Mouse (Mus musculus) embryonic facial prominence, embryonic 15.5 days (tissue): Measurements from ENCODE around the gene Ms4a5. TPM values are rescaled to one million over a fixed set of nuclear protein-coding genes. Genes with fewer than 3 reads are reported as not detected.
"Not testable (repeated sequence)": the region's sequence is repeated elsewhere in the genome, so short reads cannot be mapped to it uniquely, and the experiment has no call there.

Experiments used
- ATAC-seq: fragments of 200-750 bp; cut with Nextera tagmentation; 2 replicates; pipeline ENCODE4 v1.8.0; 2017; ENCODE audit warnings: low read depth, moderate TSS enrichment; ENCODE audit not compliant: insufficient number of reproducible peaks, low FRiP score, low TSS enrichment
- H3K27ac ChIP-seq: fragments of 300-500 bp; sonication (generic); replicated peaks from 2 replicates; pipeline ENCODE4 v1.5.1; 2015; ENCODE audit warnings: mild to moderate bottlenecking, inconsistent platforms
- H3K27me3 ChIP-seq: fragments of 300-500 bp; sonication (generic); 2 replicates; pipeline ENCODE4 v1.6.1; 2015; ENCODE audit warnings: inconsistent platforms
- H3K36me3 ChIP-seq: fragments of 300-500 bp; sonication (generic); 2 replicates; pipeline ENCODE4 v1.6.1; 2015; ENCODE audit warnings: mild to moderate bottlenecking, inconsistent platforms
- H3K4me1 ChIP-seq: fragments of 300-500 bp; sonication (generic); 2 replicates; pipeline ENCODE4 v1.6.1; 2015; ENCODE audit warnings: inconsistent platforms
- H3K4me2 ChIP-seq: fragments of 300-500 bp; sonication (generic); replicated peaks from 2 replicates; pipeline ENCODE4 v1.6.1; 2015; ENCODE audit warnings: mild to moderate bottlenecking, inconsistent platforms
- H3K4me3 ChIP-seq: fragments of 300-500 bp; sonication (generic); replicated peaks from 2 replicates; pipeline ENCODE4 v1.5.1; 2015; ENCODE audit warnings: mild to moderate bottlenecking, inconsistent platforms
- H3K9ac ChIP-seq: fragments of 300-500 bp; sonication (generic); 2 replicates; pipeline ENCODE4 v1.6.1; 2015; ENCODE audit warnings: inconsistent platforms
- H3K9me3 ChIP-seq: fragments of 300-500 bp; sonication (generic); replicated peaks from 2 replicates; pipeline ENCODE4 v1.6.1; 2016; ENCODE audit warnings: inconsistent platforms
- WGBS: fragments of 180-500 bp; shearing (Covaris S2); methylation state at CpG from one replicate; pipeline ENCODE4 v1.1.7; 2015; 5-methylcytosine and 5-hydroxymethylcytosine counted together
- polyA plus RNA-seq: library from polyadenylated mRNA; unstranded; fragments of >200 nt; fragmentation: Nextera tagmentation; extraction: Ambion mirVana; gene quantifications from 2 replicates; pipeline ENCODE4 v1.2.1, GENCODE M21; 2015

The Ms4a5 gene
- polyA plus RNA-seq, 1 experiment from 2014 or later: not detected

GRCm38 (mm10) chr19:11266052-11266845 lies 17.4 kb downstream of the Ms4a5 start, which contains the start of gene Ms4a1:
TSS of gene Ms4a1 (minus strand) at chr19:11266241.
- Histone ChIP-seq H3K4me1 (no peaks in the 10 kb centered on the region), H3K27ac (no peak within 1 kb of the TSS), H3K36me3 (no peaks in the 10 kb centered on the region), H3K9me3 (no peaks in the 10 kb centered on the region), H3K4me2 (no peak within 1 kb of the TSS), H3K9ac (no peak within 1 kb of the TSS), H3K4me3 (no peak within 1 kb of the TSS), H3K27me3 (no peaks in the 10 kb centered on the region)
- 77% methylated on average over 8 of the region's 8 CpGs for whole genome bisulfite sequencing
- no peak for ATAC-seq

- H3K4me2 ChIP-seq: no peak overlapping the region
- H3K9ac ChIP-seq: no peak overlapping the region
- no peaks in the 10 kb centered on the region for H3K4me1 ChIP-seq
- H3K36me3 ChIP-seq: no peaks in the 10 kb centered on the region
- H3K27ac ChIP-seq: no peak overlapping the region
- H3K9me3 ChIP-seq: no peaks in the 10 kb centered on the region
- ATAC-seq: no peak
- WGBS: 68% methylated on average over 9 of the region's 9 CpGs
- H3K4me3 ChIP-seq: no peak overlapping the region
- no peaks in the 10 kb centered on the region for H3K27me3 ChIP-seq
These were observed 19.0 kb downstream of the Ms4a5 start for GRCm38 (mm10) chr19:11264602-11265185.

- Histone ChIP-seq H3K9ac (no peak overlapping the region), H3K4me3 (no peak overlapping the region), H3K4me2 (no peak overlapping the region), H3K36me3 (no peaks in the 10 kb centered on the region), H3K27ac (no peak overlapping the region), H3K9me3 (no peaks in the 10 kb centered on the region), H3K27me3 (no peaks in the 10 kb centered on the region), H3K4me1 (no peaks in the 10 kb centered on the region)
- WGBS: 72% methylated on average over 3 of the region's 3 CpGs
- no peak for ATAC-seq
These were observed 20.1 kb downstream of the Ms4a5 start for GRCm38 (mm10) chr19:11263549-11263948.

GRCm38 (mm10) chr19:11262932-11263331 lies 20.7 kb downstream of the Ms4a5 start:
- not testable (repeated sequence) for H3K27ac ChIP-seq, H3K4me1 ChIP-seq, H3K27me3 ChIP-seq, H3K4me3 ChIP-seq, ATAC-seq, H3K9me3 ChIP-seq, H3K36me3 ChIP-seq, H3K4me2 ChIP-seq, H3K9ac ChIP-seq
- 66% methylated on average over 4 of the region's 4 CpGs for WGBS

GRCm38 (mm10) chr19:11261522-11261921 lies 22.2 kb downstream of the Ms4a5 start:
- no peaks in the 10 kb centered on the region for H3K36me3 ChIP-seq
- H3K4me1 ChIP-seq: no peaks in the 10 kb centered on the region
- H3K9me3 ChIP-seq: no peaks in the 10 kb centered on the region
- H3K9ac ChIP-seq: no peak overlapping the region
- WGBS: 88% methylated on average over 2 of the region's 2 CpGs
- ATAC-seq: no peak
- no peak overlapping the region for H3K27ac ChIP-seq
- no peaks in the 10 kb centered on the region for H3K27me3 ChIP-seq
- H3K4me2 ChIP-seq: no peak overlapping the region
- H3K4me3 ChIP-seq: no peak overlapping the region

- Histone ChIP-seq H3K9ac (no peak overlapping the region), H3K9me3 (no peaks in the 10 kb centered on the region), H3K27me3 (no peaks in the 10 kb centered on the region), H3K4me2 (no peak overlapping the region), H3K4me1 (no peaks in the 10 kb centered on the region), H3K27ac (no peak overlapping the region), H3K4me3 (no peak overlapping the region), H3K36me3 (no peaks in the 10 kb centered on the region)
- ATAC-seq: no peak
These were observed 39.4 kb downstream of the Ms4a5 start for GRCm38 (mm10) chr19:11244230-11244629.

- no peak for ATAC-seq
These were observed 41.1 kb downstream of the Ms4a5 start for GRCm38 (mm10) chr19:11242560-11242959.

GRCm38 (mm10) chr19:11235820-11236219 lies 47.9 kb downstream of the Ms4a5 start:
- H3K27ac ChIP-seq: no peak overlapping the region
- no peaks in the 10 kb centered on the region for H3K27me3 ChIP-seq
- no peaks in the 10 kb centered on the region for H3K9me3 ChIP-seq
- H3K9ac ChIP-seq: no peak overlapping the region
- ATAC-seq: no peak
- H3K4me1 ChIP-seq: no peaks in the 10 kb centered on the region
- no peak overlapping the region for H3K4me2 ChIP-seq
- no peaks in the 10 kb centered on the region for H3K36me3 ChIP-seq
- H3K4me3 ChIP-seq: no peak overlapping the region

More at GRCm38 (mm10) chr19:11242560-11242959, 41.1 kb downstream of the Ms4a5 start:
- no peaks in the 10 kb centered on the region for H3K27me3 ChIP-seq
- no peak overlapping the region for H3K27ac ChIP-seq
- H3K4me3 ChIP-seq: no peak overlapping the region
- H3K9me3 ChIP-seq: no peaks in the 10 kb centered on the region
- no peak overlapping the region for H3K9ac ChIP-seq
- WGBS: 51% methylated on average over 5 of the region's 5 CpGs
- no peak overlapping the region for H3K4me2 ChIP-seq
- no peaks in the 10 kb centered on the region for H3K4me1 ChIP-seq
- no peaks in the 10 kb centered on the region for H3K36me3 ChIP-seq

GRCm38 (mm10) chr19:11234921-11235735 lies 48.5 kb downstream of the Ms4a5 start:
- no peak overlapping the region for H3K4me2 ChIP-seq
- no peaks in the 10 kb centered on the region for H3K4me1 ChIP-seq
- no peaks in the 10 kb centered on the region for H3K27me3 ChIP-seq
- WGBS: 57% methylated on average over 5 of the region's 5 CpGs
- H3K27ac ChIP-seq: no peak overlapping the region
- no peak for ATAC-seq
- H3K4me3 ChIP-seq: no peak overlapping the region
- no peak overlapping the region for H3K9ac ChIP-seq
- no peaks in the 10 kb centered on the region for H3K36me3 ChIP-seq
- no peaks in the 10 kb centered on the region for H3K9me3 ChIP-seq

GRCm38 (mm10) chr19:11234244-11234643 lies 49.4 kb downstream of the Ms4a5 start:
- no peak for ATAC-seq
- H3K9me3 ChIP-seq: no peaks in the 10 kb centered on the region
- H3K27me3 ChIP-seq: no peaks in the 10 kb centered on the region
- H3K36me3 ChIP-seq: no peaks in the 10 kb centered on the region
- no peak overlapping the region for H3K27ac ChIP-seq
- whole genome bisulfite sequencing: 73% methylated on average over 5 of the region's 5 CpGs
- H3K4me3 ChIP-seq: no peak overlapping the region
- H3K4me1 ChIP-seq: no peaks in the 10 kb centered on the region
- H3K9ac ChIP-seq: no peak overlapping the region
- H3K4me2 ChIP-seq: no peak overlapping the region

- ATAC-seq: no peak
- WGBS: 74% methylated on average over 5 of the region's 5 CpGs
These were observed 51.3 kb downstream of the Ms4a5 start, which contains the start of gene Ms4a12 for GRCm38 (mm10) chr19:11232348-11232747. TSS of gene Ms4a12 (minus strand) at chr19:11232448.

More at GRCm38 (mm10) chr19:11232348-11232747, 51.3 kb downstream of the Ms4a5 start, which contains the start of gene Ms4a12:
- no peaks in the 10 kb centered on the region for H3K27me3 ChIP-seq
- H3K9me3 ChIP-seq: no peaks in the 10 kb centered on the region
- H3K36me3 ChIP-seq: no peaks in the 10 kb centered on the region
- no peak within 1 kb of the TSS for H3K27ac ChIP-seq
- H3K4me3 ChIP-seq: no peak within 1 kb of the TSS
- no peak within 1 kb of the TSS for H3K9ac ChIP-seq
- no peaks in the 10 kb centered on the region for H3K4me1 ChIP-seq
- no peak within 1 kb of the TSS for H3K4me2 ChIP-seq
